Mouse (Mus musculus): ENCODE measurements around the gene Abca6. TPM values are rescaled to one million over a fixed set of nuclear protein-coding genes. Genes with fewer than 3 reads are reported as not detected.

Abca6 gene
- 0.65 and 1.8 TPM in 2 replicates for polyA plus RNA-seq (2015; fragmentation: Nextera tagmentation; extraction: Ambion mirVana)

DNA sequence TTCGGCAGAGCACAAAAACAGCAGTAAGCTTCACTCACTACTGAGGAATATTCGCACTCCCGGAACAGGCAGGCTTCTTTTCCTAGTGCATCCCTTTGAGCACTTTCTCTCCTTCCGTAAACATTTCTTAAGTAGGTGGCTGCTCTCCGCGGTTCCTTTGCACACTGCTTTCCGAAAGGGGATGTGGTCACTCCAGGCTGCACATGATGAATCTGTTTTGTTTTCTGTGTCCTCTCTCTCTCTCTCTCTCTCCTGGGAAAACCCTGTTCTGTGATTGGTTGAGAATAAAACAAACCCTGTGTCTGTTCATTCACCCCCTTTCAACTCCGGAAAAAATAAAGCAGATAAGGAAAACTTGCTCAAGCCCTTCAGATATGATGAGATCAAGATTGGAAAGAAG is at the start of gene Abca6:
Gene Abca6 (minus strand): TSS at position 243 of the 400 bp plus-strand sequence.
- Histone ChIP-seq H3K9me3 (no peaks in the 10 kb centered on the region), H3K4me2 (peak within 1 kb of the TSS; percentile 53), H3K27me3 (no peaks in the 10 kb centered on the region), H3K4me1 (no peaks in the 10 kb centered on the region), H3K4me3 (peak within 1 kb of the TSS; percentile 31), H3K9ac (peak within 1 kb of the TSS; percentile 49), H3K36me3 (no peaks in the 10 kb centered on the region), H3K27ac (no peak within 1 kb of the TSS)
- WGBS = 9% methylated on average over 8 of the region's 8 CpGs
- no peak for ATAC-seq (ENCODE audit: insufficient number of reproducible peaks, insufficient read depth, low FRiP score, low TSS enrichment, low read depth)

DNA sequence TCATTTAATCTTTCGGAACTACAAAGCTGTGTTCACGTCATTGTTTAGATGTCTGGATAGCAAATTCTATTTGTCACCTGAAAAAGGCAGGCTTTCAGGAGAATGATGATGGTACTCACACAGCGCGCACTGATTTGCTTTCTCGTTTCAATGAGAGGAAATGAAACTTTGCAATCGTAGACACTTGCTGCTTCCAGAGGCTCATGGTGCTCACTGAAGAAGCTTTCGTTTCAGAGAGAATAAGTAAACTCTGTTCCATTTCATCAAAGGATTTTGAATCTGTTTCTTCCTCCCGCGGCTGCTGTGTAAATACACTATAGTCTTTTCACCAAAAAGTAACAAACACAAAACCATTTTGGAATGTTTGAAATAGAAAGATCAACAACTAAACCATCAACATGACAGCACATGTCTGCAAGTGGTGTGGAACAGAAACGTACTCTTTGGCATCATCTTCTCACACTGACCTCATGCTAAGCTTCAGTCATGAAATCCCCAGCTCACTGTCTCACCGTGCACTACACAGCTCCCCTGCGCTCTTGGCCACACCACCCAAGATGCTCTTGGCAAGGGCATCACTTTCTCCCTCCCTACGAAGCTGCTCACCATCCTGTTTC is 46.4 kb upstream of the Abca6 start:
- Histone ChIP-seq H3K4me2 (no peak overlapping the region), H3K9me3 (no peaks in the 10 kb centered on the region), H3K4me3 (no peak overlapping the region), H3K27ac (no peak overlapping the region), H3K9ac (no peak overlapping the region), H3K27me3 (no peaks in the 10 kb centered on the region), H3K36me3 (peaks cover 7% of the 10 kb centered on the region; the same call in 1 of the 2 replicates), H3K4me1 (no peaks in the 10 kb centered on the region)
- WGBS = 78% methylated on average over 13 of the region's 13 CpGs
- no peak for ATAC-seq (ENCODE audit: insufficient number of reproducible peaks, insufficient read depth, low FRiP score, low TSS enrichment, low read depth)

DNA sequence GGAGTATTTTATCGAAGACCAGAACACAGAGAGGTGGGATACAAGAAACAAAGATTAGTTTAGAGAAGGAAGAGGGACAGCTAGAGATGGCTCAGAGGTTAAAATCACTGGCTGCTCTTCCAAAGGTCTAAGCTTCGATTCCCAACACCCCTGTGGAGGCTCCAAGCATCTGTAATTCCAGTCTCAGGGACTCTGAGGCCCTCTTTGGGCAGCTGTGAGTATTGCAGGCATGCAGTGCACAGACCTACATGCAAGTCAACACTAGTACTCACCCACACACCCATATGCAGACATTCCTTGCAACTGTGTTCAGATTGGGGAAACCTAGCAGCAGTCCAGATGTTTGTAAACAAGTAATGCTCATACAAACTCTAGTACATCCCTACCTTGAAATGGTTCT is 39.0 kb upstream of the Abca6 start:
- H3K4me2 ChIP-seq = no peak overlapping the region
- H3K9ac ChIP-seq = no peak overlapping the region
- H3K4me1 ChIP-seq = no peaks in the 10 kb centered on the region
- WGBS = 71% methylated on average over 2 of the region's 2 CpGs
- no peaks in the 10 kb centered on the region for H3K9me3 ChIP-seq
- no peak for ATAC-seq (ENCODE audit: insufficient number of reproducible peaks, insufficient read depth, low FRiP score, low TSS enrichment, low read depth)
- peaks cover 13% of the 10 kb centered on the region; the same call in 1 of the 2 replicates for H3K36me3 ChIP-seq
- no peak overlapping the region for H3K4me3 ChIP-seq
- no peak overlapping the region for H3K27ac ChIP-seq
- no peaks in the 10 kb centered on the region for H3K27me3 ChIP-seq

DNA sequence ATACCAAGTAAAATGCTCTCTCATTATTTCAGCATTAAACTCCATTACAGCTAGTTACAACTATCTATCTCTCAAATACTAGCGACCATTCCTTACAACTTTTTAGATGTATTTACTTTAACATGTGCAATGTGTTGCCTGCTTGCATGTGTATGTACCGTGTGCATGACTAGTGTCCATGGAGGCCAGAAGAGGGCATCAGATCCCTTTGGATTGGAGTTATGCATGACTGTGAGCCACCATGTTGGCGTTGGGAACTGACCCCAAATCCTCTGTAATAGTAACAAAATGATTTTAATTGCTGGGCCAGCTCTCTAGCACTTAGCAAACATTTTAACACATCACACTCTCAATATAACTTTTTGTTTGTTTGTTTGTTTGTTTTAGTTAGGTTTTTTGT is 36.8 kb upstream of the Abca6 start:
- WGBS = 88% methylated on average over 3 of the region's 3 CpGs
- Histone ChIP-seq H3K4me1 (no peaks in the 10 kb centered on the region), H3K4me2 (no peak overlapping the region), H3K36me3 (peaks cover 13% of the 10 kb centered on the region; the same call in 1 of the 2 replicates), H3K9ac (no peak overlapping the region), H3K27ac (no peak overlapping the region), H3K9me3 (no peaks in the 10 kb centered on the region), H3K4me3 (no peak overlapping the region), H3K27me3 (no peaks in the 10 kb centered on the region)
- ATAC-seq (ENCODE audit: insufficient number of reproducible peaks, insufficient read depth, low FRiP score, low TSS enrichment, low read depth) = no peak

DNA sequence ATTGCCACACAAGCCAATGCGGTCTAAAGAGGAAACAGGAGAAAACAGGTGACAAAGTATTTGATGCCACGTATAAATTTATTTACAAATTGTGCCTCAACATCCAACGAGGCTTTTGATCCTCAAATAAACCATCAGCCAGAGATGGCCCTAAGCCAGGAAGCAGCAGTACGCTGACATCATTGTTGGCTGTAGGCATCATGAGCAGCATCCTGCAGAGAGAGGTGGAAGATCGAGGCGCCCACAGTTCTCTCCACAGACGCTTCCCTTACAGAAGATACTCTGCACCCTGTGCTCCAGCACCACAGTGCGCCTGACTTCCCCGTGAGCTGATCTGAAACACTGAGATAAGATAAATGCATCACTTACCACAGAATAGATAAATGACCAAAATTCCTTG is 36.1 kb upstream of the Abca6 start:
- no peaks in the 10 kb centered on the region for H3K4me1 ChIP-seq
- WGBS = 65% methylated on average over 9 of the region's 9 CpGs
- no peaks in the 10 kb centered on the region for H3K9me3 ChIP-seq
- H3K9ac ChIP-seq = no peak overlapping the region
- peaks cover 12% of the 10 kb centered on the region; the same call in 1 of the 2 replicates for H3K36me3 ChIP-seq
- H3K27me3 ChIP-seq = no peaks in the 10 kb centered on the region
- ATAC-seq (ENCODE audit: insufficient number of reproducible peaks, insufficient read depth, low FRiP score, low TSS enrichment, low read depth) = no peak
- no peak overlapping the region for H3K4me2 ChIP-seq
- H3K27ac ChIP-seq = no peak overlapping the region
- H3K4me3 ChIP-seq = no peak overlapping the region

DNA sequence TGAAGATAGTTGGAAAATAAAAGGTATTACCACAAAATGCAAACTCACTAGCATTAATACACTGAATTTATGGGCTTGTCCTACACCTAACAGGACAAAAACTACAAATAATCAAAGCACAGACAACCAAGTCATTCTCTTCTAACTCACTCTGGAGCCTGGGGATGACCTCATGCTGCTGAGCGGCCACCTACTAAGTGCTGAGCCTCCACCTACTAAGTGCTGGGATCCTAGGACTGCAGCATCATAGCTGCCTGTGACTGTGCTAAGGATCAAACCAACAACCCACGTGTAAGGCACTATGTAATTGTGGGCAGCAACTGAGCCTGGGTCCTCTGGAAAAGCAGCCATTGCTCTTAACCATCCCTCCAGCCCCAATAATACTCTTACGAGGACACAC is 34.8 kb upstream of the Abca6 start:
- Histone ChIP-seq H3K4me1 (no peaks in the 10 kb centered on the region), H3K27ac (no peak overlapping the region), H3K4me2 (no peak overlapping the region), H3K27me3 (no peaks in the 10 kb centered on the region), H3K9me3 (no peaks in the 10 kb centered on the region), H3K36me3 (0 out of 2 replicates have a peak, but pooled peaks cover 2% of the 10 kb centered on the region), H3K4me3 (no peak overlapping the region), H3K9ac (no peak overlapping the region)
- ATAC-seq (ENCODE audit: insufficient number of reproducible peaks, insufficient read depth, low FRiP score, low TSS enrichment, low read depth) = no peak
- 79% methylated on average over 3 of the region's 3 CpGs for WGBS

DNA sequence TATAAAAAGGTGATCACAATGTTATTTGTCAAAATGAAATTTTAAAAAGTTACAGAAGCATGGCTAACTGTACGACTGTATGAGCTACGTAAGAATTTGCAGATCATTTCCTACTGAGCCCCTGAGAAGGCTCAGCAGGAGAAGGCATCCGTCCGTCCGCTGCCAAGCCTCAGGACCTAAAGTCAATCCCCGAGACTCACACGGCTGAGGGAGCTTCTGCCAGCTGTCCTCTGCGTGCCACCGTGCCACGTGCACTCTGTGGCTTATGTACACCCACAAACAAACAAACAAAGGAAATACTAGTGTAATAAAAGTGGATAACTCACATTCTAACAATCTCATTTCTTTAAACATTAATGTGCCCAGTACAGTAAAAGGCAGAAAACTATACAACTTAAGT is 33.3 kb upstream of the Abca6 start:
- Histone ChIP-seq H3K27ac (no peak overlapping the region), H3K4me1 (no peaks in the 10 kb centered on the region), H3K9ac (no peak overlapping the region), H3K4me3 (no peak overlapping the region), H3K27me3 (no peaks in the 10 kb centered on the region), H3K9me3 (no peaks in the 10 kb centered on the region), H3K4me2 (no peak overlapping the region), H3K36me3 (no peaks in the 10 kb centered on the region)
- 80% methylated on average over 10 of the region's 10 CpGs for WGBS
- no peak for ATAC-seq (ENCODE audit: insufficient number of reproducible peaks, insufficient read depth, low FRiP score, low TSS enrichment, low read depth)

DNA sequence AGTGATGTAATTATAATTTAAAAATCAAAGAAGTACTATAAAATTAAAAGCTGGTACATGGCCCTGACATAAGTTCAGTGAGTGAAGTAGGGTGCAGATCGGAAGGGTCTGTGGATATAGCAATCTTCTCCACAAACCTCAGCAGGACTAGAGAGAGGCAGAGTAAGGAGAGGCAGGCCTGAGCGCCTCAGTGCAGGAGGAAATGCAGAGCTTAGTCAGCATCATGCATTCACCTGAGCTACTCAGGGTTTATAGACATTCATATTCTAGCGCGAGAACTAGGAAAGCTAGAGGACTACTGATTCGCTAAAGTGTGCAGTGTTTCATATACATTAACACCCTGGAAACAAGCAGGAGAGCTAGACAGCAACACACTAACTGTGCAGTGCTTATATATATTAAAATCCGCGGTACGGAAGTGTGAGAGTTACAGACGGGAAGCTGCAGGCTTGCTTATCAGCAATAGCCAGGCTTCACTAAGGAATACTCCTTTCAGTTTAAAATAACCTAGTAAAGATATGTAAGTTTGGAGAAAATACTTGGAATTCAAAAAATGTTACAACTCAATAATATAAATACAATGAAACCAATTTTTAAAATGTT is 32.7 kb upstream of the Abca6 start:
- no peak for ATAC-seq (ENCODE audit: insufficient number of reproducible peaks, insufficient read depth, low FRiP score, low TSS enrichment, low read depth)
- no peaks in the 10 kb centered on the region for H3K27me3 ChIP-seq
- H3K4me2 ChIP-seq = no peak overlapping the region
- H3K36me3 ChIP-seq = no peaks in the 10 kb centered on the region
- no peak overlapping the region for H3K9ac ChIP-seq
- no peak overlapping the region for H3K4me3 ChIP-seq
- no peak overlapping the region for H3K27ac ChIP-seq
- WGBS = 89% methylated on average over 9 of the region's 9 CpGs
- H3K4me1 ChIP-seq = no peaks in the 10 kb centered on the region
- H3K9me3 ChIP-seq = no peaks in the 10 kb centered on the region

DNA sequence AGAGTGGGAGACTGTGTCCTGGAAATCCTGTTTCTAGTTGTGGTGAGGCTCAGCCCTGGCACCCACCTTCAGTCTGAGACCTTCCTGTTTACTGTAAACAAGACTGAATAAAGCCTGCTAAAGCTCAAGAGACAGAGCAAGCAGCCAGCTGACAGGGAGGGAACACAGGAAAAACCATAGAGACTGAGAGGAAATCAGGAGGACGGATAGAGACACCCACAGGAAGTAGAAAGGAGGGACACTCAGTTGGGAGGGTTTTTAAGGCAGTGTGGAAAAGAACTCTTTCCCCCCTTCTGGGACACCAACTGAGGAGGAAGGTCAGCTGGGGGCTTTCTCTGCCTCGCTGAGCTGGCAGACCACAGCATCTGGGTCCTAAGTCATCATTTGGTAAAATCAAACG is 23.2 kb upstream of the Abca6 start:
- peaks cover 3% of the 10 kb centered on the region; the same call in 1 of the 2 replicates for H3K36me3 ChIP-seq
- 67% methylated on average over 3 of the region's 3 CpGs for WGBS
- no peaks in the 10 kb centered on the region for H3K27me3 ChIP-seq
- H3K4me3 ChIP-seq = no peak overlapping the region
- H3K9ac ChIP-seq = peak overlapping the region; percentile 32; the same call in 1 of the 2 replicates
- no peak overlapping the region for H3K4me2 ChIP-seq
- H3K9me3 ChIP-seq = no peaks in the 10 kb centered on the region
- no peaks in the 10 kb centered on the region for H3K4me1 ChIP-seq
- ATAC-seq (ENCODE audit: insufficient number of reproducible peaks, insufficient read depth, low FRiP score, low TSS enrichment, low read depth) = no peak
- H3K27ac ChIP-seq = no peak overlapping the region

DNA sequence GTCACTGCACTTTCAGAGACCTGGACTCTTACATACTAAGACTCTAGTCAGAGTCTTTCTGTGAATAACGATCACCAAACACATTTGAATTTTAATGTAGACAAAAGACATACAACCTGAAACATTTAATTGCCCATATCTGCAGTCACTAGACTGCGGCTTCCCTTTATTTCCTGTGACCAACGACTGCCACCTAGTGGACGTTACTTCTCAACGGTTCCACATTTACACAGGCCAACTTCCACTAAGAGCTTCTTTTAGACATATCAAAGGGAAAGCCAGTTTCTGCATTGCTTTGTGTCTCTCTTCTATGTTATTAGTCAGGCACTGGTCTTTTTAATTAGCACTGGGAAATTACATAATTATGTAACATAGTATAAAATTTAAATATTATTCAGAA is 20.2 kb upstream of the Abca6 start:
- Histone ChIP-seq H3K27me3 (no peaks in the 10 kb centered on the region), H3K36me3 (no peaks in the 10 kb centered on the region), H3K4me1 (no peaks in the 10 kb centered on the region; the same call in 1 of the 2 replicates), H3K9ac (no peak overlapping the region), H3K4me3 (no peak overlapping the region), H3K9me3 (no peaks in the 10 kb centered on the region), H3K4me2 (no peak overlapping the region), H3K27ac (no peak overlapping the region)
- 4% methylated on average over 5 of the region's 5 CpGs for WGBS
- no peak for ATAC-seq (ENCODE audit: insufficient number of reproducible peaks, insufficient read depth, low FRiP score, low TSS enrichment, low read depth)

DNA sequence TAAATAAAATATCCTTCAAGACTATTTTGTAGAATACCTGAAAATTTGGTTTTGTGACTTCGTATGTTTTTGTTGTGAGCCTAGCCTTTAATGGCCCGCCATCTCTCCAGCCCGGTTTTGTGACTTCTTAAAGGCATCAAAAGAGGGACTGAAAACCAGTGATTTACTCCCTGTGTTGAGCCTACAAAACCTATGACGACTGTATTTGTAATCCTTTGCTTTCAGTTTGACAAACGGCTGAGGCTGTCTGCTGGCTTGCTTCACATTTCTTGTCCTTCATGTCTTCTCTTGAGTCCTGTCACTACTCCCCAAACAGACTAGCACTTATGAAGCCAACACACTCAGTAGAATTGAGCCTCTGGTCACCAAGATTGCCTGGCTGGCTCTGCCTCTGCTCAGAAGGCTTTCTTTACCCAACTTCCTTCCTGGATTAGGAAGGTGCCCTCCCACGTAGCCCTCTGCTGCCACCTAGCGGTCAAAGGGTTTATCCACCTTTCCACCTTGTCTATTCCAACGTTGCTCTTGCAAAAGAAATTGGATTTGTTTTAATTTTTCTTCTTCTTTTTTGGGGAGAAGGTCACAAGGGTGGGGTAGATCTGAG is 16.8 kb upstream of the Abca6 start:
- Histone ChIP-seq H3K9me3 (no peaks in the 10 kb centered on the region), H3K27ac (no peak overlapping the region; the same call in 1 of the 2 replicates), H3K4me2 (no peak overlapping the region), H3K9ac (no peak overlapping the region), H3K36me3 (no peaks in the 10 kb centered on the region), H3K4me3 (no peak overlapping the region), H3K27me3 (no peaks in the 10 kb centered on the region), H3K4me1 (no peaks in the 10 kb centered on the region; the same call in 1 of the 2 replicates)
- no peak for ATAC-seq (ENCODE audit: insufficient number of reproducible peaks, insufficient read depth, low FRiP score, low TSS enrichment, low read depth)
- WGBS = 37% methylated on average over 8 of the region's 8 CpGs

DNA sequence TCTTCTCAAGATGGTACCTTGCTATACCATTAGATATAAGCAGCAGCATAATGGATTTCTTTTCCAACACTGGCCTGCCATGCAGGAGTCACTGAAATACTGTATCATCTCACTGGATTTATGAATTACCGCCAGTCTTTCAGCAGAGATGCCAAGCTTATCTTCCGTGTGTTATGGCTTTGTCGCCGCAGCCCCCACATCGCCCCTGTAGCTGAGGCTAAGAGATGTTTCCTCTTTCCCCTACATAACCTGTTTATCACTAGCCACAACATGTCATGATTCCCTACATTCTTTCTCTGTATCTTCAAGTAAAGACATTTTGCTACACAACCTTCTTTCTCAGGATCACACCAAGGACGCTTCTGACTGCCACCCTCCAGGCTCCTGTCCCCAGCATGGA is 15.7 kb upstream of the Abca6 start:
- no peak overlapping the region for H3K4me3 ChIP-seq
- no peak overlapping the region for H3K27ac ChIP-seq
- no peak overlapping the region for H3K9ac ChIP-seq
- no peaks in the 10 kb centered on the region for H3K36me3 ChIP-seq
- H3K9me3 ChIP-seq = no peaks in the 10 kb centered on the region
- WGBS = 94% methylated on average over 6 of the region's 6 CpGs
- no peak for ATAC-seq (ENCODE audit: insufficient number of reproducible peaks, insufficient read depth, low FRiP score, low TSS enrichment, low read depth)
- H3K4me1 ChIP-seq = no peaks in the 10 kb centered on the region; the same call in 1 of the 2 replicates
- no peak overlapping the region for H3K4me2 ChIP-seq
- H3K27me3 ChIP-seq = no peaks in the 10 kb centered on the region

All from embryonic facial prominence, embryonic 13.5 days (tissue).